Mouse (Mus musculus): Measurements from ENCODE around the gene Vezt. TPM values are rescaled to one million over a fixed set of nuclear protein-coding genes. Genes with fewer than 3 reads are reported as not detected.

Vezt gene
- 70.2 and 75.5 TPM in 2 replicates for polyA plus RNA-seq (2014; fragmentation: Nextera tagmentation; extraction: Ambion mirVana)

GRCm38 (mm10) chr10:94035658-94036374 is at the start of gene Vezt, which contains the start of gene Fgd6:
Gene Vezt, minus strand, starts transcription at chr10:94035817.
Gene Fgd6, plus strand, starts transcription at chr10:94036001.
- Histone ChIP-seq H3K4me2 (ENCODE audit: low read length) (peak within 1 kb of the TSS; percentile 85), H3K36me3 (ENCODE audit: control insufficient read depth, insufficient read depth, low read length) (peaks cover 4% of the 10 kb centered on the region; the same call in 1 of the 2 replicates), H3K9ac (ENCODE audit: low read length) (peak within 1 kb of the TSS; percentile 92), H3K27ac (ENCODE audit: low read depth, low read length) (peak within 1 kb of the TSS; percentile 66), H3K9me3 (replicated peaks; ENCODE audit: control insufficient read depth, low read length) (no peaks in the 10 kb centered on the region), H3K4me1 (ENCODE audit: control insufficient read depth, insufficient read depth, low read length) (peaks cover 18% of the 10 kb centered on the region), H3K4me3 (ENCODE audit: low read depth, low read length) (peak within 1 kb of the TSS; percentile 89), H3K27me3 (replicated peaks; ENCODE audit: control insufficient read depth, insufficient read depth, low read length) (no peaks in the 10 kb centered on the region)
- ATAC-seq (peak; percentile 99), DNase-seq (ENCODE audit: low spot score) (peak; percentile 100)
- under 1% methylated on average over 64 of the region's 77 CpGs for WGBS

- Histone ChIP-seq H3K9ac (ENCODE audit: low read length) (no peak overlapping the region), H3K4me2 (ENCODE audit: low read length) (no peak overlapping the region), H3K27ac (ENCODE audit: low read depth, low read length) (no peak overlapping the region), H3K4me3 (ENCODE audit: low read depth, low read length) (no peak overlapping the region), H3K4me1 (ENCODE audit: control insufficient read depth, insufficient read depth, low read length) (peaks cover 4% of the 10 kb centered on the region; the same call in 1 of the 2 replicates), H3K9me3 (replicated peaks; ENCODE audit: control insufficient read depth, low read length) (no peaks in the 10 kb centered on the region), H3K36me3 (ENCODE audit: control insufficient read depth, insufficient read depth, low read length) (no peaks in the 10 kb centered on the region), H3K27me3 (replicated peaks; ENCODE audit: control insufficient read depth, insufficient read depth, low read length) (no peaks in the 10 kb centered on the region)
- DNase-seq (ENCODE audit: low spot score) = no peak
- no peak for ATAC-seq
- WGBS = 26% methylated on average over 7 of the region's 7 CpGs
These were observed 46.6 kb upstream of the Vezt start for GRCm38 (mm10) chr10:94082040-94082734.

DNA sequence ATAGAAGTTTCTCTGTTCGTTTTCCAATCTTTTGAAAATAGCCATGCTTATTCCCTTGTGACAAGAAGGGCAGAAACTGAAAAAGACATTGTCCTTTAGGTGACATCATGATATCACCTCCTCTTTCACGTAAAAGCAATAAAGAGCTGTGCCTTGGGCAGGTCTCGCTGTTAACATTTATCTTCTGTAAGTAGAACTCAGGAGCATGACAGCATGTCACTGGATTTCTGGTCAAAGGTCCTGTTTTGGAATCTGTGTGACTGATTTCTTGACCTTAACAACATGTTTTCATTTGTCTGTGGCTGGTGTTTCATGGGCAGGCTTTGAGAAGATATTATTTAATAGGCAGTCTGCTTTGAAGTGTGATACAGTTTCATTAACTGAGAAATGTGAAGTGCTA is 45.1 kb upstream of the Vezt start:
- no peak overlapping the region for H3K27ac ChIP-seq (ENCODE audit: low read depth, low read length)
- DNase-seq (ENCODE audit: low spot score) = no peak
- no peaks in the 10 kb centered on the region for H3K36me3 ChIP-seq (ENCODE audit: control insufficient read depth, insufficient read depth, low read length)
- H3K4me1 ChIP-seq (ENCODE audit: control insufficient read depth, insufficient read depth, low read length) = 0 out of 2 replicates have a peak, but pooled peaks cover 4% of the 10 kb centered on the region
- H3K9ac ChIP-seq (ENCODE audit: low read length) = no peak overlapping the region
- H3K27me3 ChIP-seq (replicated peaks; ENCODE audit: control insufficient read depth, insufficient read depth, low read length) = no peaks in the 10 kb centered on the region
- H3K4me3 ChIP-seq (ENCODE audit: low read depth, low read length) = no peak overlapping the region
- no peak for ATAC-seq
- WGBS = 82% methylated on average over 3 of the region's 3 CpGs
- H3K4me2 ChIP-seq (ENCODE audit: low read length) = no peak overlapping the region
- H3K9me3 ChIP-seq (replicated peaks; ENCODE audit: control insufficient read depth, low read length) = no peaks in the 10 kb centered on the region

- no peaks in the 10 kb centered on the region for H3K9me3 ChIP-seq (replicated peaks; ENCODE audit: control insufficient read depth, low read length)
- no peaks in the 10 kb centered on the region for H3K27me3 ChIP-seq (replicated peaks; ENCODE audit: control insufficient read depth, insufficient read depth, low read length)
- H3K27ac ChIP-seq (ENCODE audit: low read depth, low read length) = no peak overlapping the region
- peak; percentile 42 for DNase-seq (ENCODE audit: low spot score)
- WGBS = 64% methylated on average over 14 of the region's 14 CpGs
- ATAC-seq = no peak
- H3K4me3 ChIP-seq (ENCODE audit: low read depth, low read length) = no peak overlapping the region
- no peak overlapping the region for H3K4me2 ChIP-seq (ENCODE audit: low read length)
- H3K4me1 ChIP-seq (ENCODE audit: control insufficient read depth, insufficient read depth, low read length) = peaks cover 7% of the 10 kb centered on the region; the same call in 1 of the 2 replicates
- no peaks in the 10 kb centered on the region for H3K36me3 ChIP-seq (ENCODE audit: control insufficient read depth, insufficient read depth, low read length)
- no peak overlapping the region for H3K9ac ChIP-seq (ENCODE audit: low read length)
These were observed 41.6 kb upstream of the Vezt start for GRCm38 (mm10) chr10:94076966-94077825.

- H3K9ac ChIP-seq (ENCODE audit: low read length) = no peak overlapping the region
- H3K27ac ChIP-seq (ENCODE audit: low read depth, low read length) = peak overlapping the region; percentile 30; the same call in 1 of the 2 replicates
- DNase-seq (ENCODE audit: low spot score) (no peak), ATAC-seq (no peak)
- no peaks in the 10 kb centered on the region for H3K9me3 ChIP-seq (replicated peaks; ENCODE audit: control insufficient read depth, low read length)
- no peak overlapping the region for H3K4me3 ChIP-seq (ENCODE audit: low read depth, low read length)
- H3K4me1 ChIP-seq (ENCODE audit: control insufficient read depth, insufficient read depth, low read length) = peaks cover 7% of the 10 kb centered on the region; the same call in 1 of the 2 replicates
- 80% methylated on average over 4 of the region's 4 CpGs for WGBS
- H3K27me3 ChIP-seq (replicated peaks; ENCODE audit: control insufficient read depth, insufficient read depth, low read length) = no peaks in the 10 kb centered on the region
- no peaks in the 10 kb centered on the region for H3K36me3 ChIP-seq (ENCODE audit: control insufficient read depth, insufficient read depth, low read length)
- H3K4me2 ChIP-seq (ENCODE audit: low read length) = no peak overlapping the region
These were observed 37.4 kb upstream of the Vezt start for GRCm38 (mm10) chr10:94072916-94073465.

DNA sequence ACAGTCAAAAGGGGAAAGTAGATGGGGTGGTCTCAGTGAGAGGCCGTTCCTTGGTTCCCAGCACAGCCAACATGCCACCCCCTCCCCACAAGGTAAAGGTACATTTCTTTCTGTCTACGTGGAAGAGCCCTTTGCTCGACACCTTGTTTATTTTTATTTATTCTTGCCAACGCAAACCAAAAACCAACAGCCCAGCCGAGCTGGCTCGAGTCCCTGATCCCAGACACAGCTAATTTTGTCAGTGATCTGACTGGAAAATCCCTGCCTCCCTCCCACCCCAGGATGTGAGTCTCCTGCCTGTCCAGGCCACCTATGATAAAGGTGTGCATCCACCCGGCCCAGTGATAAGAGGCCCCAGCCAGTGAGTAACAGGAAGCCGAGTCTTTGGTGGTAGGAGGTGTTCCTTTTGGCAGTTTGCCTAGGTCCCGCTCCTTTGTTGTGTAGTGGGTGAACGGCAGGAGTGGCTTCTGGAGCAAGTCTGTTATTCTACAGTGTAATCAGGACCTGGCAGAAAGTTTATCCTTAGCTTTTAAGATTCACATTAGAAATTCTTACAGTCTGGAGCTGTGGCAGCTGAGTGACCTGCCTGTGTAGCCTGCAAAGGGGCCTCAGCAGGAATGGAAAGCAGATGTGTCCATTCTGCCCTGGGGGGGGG is 36.8 kb upstream of the Vezt start:
- H3K27me3 ChIP-seq (replicated peaks; ENCODE audit: control insufficient read depth, insufficient read depth, low read length) = no peaks in the 10 kb centered on the region
- peak overlapping the region; percentile 30; the same call in 1 of the 2 replicates for H3K27ac ChIP-seq (ENCODE audit: low read depth, low read length)
- H3K36me3 ChIP-seq (ENCODE audit: control insufficient read depth, insufficient read depth, low read length) = no peaks in the 10 kb centered on the region
- DNase-seq (ENCODE audit: low spot score) (peak; percentile 53), ATAC-seq (no peak)
- H3K4me2 ChIP-seq (ENCODE audit: low read length) = no peak overlapping the region
- no peak overlapping the region for H3K9ac ChIP-seq (ENCODE audit: low read length)
- WGBS = 61% methylated on average over 10 of the region's 10 CpGs
- no peak overlapping the region for H3K4me3 ChIP-seq (ENCODE audit: low read depth, low read length)
- no peaks in the 10 kb centered on the region for H3K9me3 ChIP-seq (replicated peaks; ENCODE audit: control insufficient read depth, low read length)
- H3K4me1 ChIP-seq (ENCODE audit: control insufficient read depth, insufficient read depth, low read length) = peaks cover 7% of the 10 kb centered on the region; the same call in 1 of the 2 replicates

GRCm38 (mm10) chr10:94071641-94072040 is 36.0 kb upstream of the Vezt start:
- 94% methylated on average over 7 of the region's 7 CpGs for WGBS
- DNase-seq (ENCODE audit: low spot score) = no peak
- Histone ChIP-seq H3K9me3 (replicated peaks; ENCODE audit: control insufficient read depth, low read length) (no peaks in the 10 kb centered on the region), H3K4me3 (ENCODE audit: low read depth, low read length) (no peak overlapping the region), H3K27ac (ENCODE audit: low read depth, low read length) (no peak overlapping the region), H3K4me1 (ENCODE audit: control insufficient read depth, insufficient read depth, low read length) (peaks cover 3% of the 10 kb centered on the region; the same call in 1 of the 2 replicates), H3K27me3 (replicated peaks; ENCODE audit: control insufficient read depth, insufficient read depth, low read length) (no peaks in the 10 kb centered on the region), H3K9ac (ENCODE audit: low read length) (no peak overlapping the region), H3K36me3 (ENCODE audit: control insufficient read depth, insufficient read depth, low read length) (no peaks in the 10 kb centered on the region), H3K4me2 (ENCODE audit: low read length) (no peak overlapping the region)
- no peak for ATAC-seq

- H3K4me3 ChIP-seq (ENCODE audit: low read depth, low read length) = no peak overlapping the region
- WGBS = 93% methylated on average over 5 of the region's 5 CpGs
- DNase-seq (ENCODE audit: low spot score) (no peak), ATAC-seq (no peak)
- no peaks in the 10 kb centered on the region for H3K36me3 ChIP-seq (ENCODE audit: control insufficient read depth, insufficient read depth, low read length)
- peaks cover 3% of the 10 kb centered on the region; the same call in 1 of the 2 replicates for H3K4me1 ChIP-seq (ENCODE audit: control insufficient read depth, insufficient read depth, low read length)
- H3K27me3 ChIP-seq (replicated peaks; ENCODE audit: control insufficient read depth, insufficient read depth, low read length) = no peaks in the 10 kb centered on the region
- no peak overlapping the region for H3K27ac ChIP-seq (ENCODE audit: low read depth, low read length)
- H3K9me3 ChIP-seq (replicated peaks; ENCODE audit: control insufficient read depth, low read length) = no peaks in the 10 kb centered on the region
- no peak overlapping the region for H3K4me2 ChIP-seq (ENCODE audit: low read length)
- H3K9ac ChIP-seq (ENCODE audit: low read length) = no peak overlapping the region
These were observed 33.1 kb upstream of the Vezt start for GRCm38 (mm10) chr10:94068701-94069100.
